Mouse (Mus musculus): ENCODE data around the gene Gosr1. TPM values are rescaled to one million over a fixed set of nuclear protein-coding genes. Genes with fewer than 3 reads are reported as not detected.
A peak's percentile ranks its signal among the peaks of the same experiment; 100 is the strongest.

The Gosr1 gene
- polyA plus RNA-seq, 1 experiment from 2014 or later = 23.6 TPM

GRCm38 (mm10) chr11:76723911-76724310 lies 39.5 kb downstream of the Gosr1 start:
- 83% methylated on average over 8 of the region's 8 CpGs for WGBS (ENCODE audit: insufficient replicate concordance)

GRCm38 (mm10) chr11:76717000-76717399 lies 46.4 kb downstream of the Gosr1 start:
- no peak overlapping the region for H3K4me3 ChIP-seq (ENCODE audit: low read depth, low read length)
- no peaks in the 10 kb centered on the region for H3K27me3 ChIP-seq (ENCODE audit: control insufficient read depth, insufficient read depth, low read length)
- 72% methylated on average over 4 of the region's 4 CpGs for WGBS (ENCODE audit: insufficient replicate concordance)

More at GRCm38 (mm10) chr11:76723911-76724310, 39.5 kb downstream of the Gosr1 start:
- no peaks in the 10 kb centered on the region for H3K9me3 ChIP-seq (replicated peaks; ENCODE audit: control insufficient read depth, low read length)
- H3K27ac ChIP-seq (ENCODE audit: low read depth, low read length) = no peak overlapping the region
- no peak overlapping the region for H3K9ac ChIP-seq (ENCODE audit: low read depth, low read length)
- no peak overlapping the region for H3K4me2 ChIP-seq
- peaks cover 2% of the 10 kb centered on the region; the same call in 1 of the 2 replicates for H3K36me3 ChIP-seq (ENCODE audit: control insufficient read depth, insufficient read depth, low read length)
- no peaks in the 10 kb centered on the region for H3K4me1 ChIP-seq (ENCODE audit: control insufficient read depth, insufficient read depth, low read length)
- ATAC-seq (replicated peaks; ENCODE audit: insufficient number of reproducible peaks, low FRiP score, low TSS enrichment) = no peak
- H3K4me3 ChIP-seq (ENCODE audit: low read depth, low read length) = no peak overlapping the region
- no peaks in the 10 kb centered on the region for H3K27me3 ChIP-seq (ENCODE audit: control insufficient read depth, insufficient read depth, low read length)

GRCm38 (mm10) chr11:76709625-76710452 lies 53.5 kb downstream of the Gosr1 start:
- ATAC-seq (replicated peaks; ENCODE audit: insufficient number of reproducible peaks, low FRiP score, low TSS enrichment) = no peak
- H3K4me2 ChIP-seq = peak overlapping the region; percentile 6; the same call in 1 of the 2 replicates
- 31% methylated on average over 14 of the region's 17 CpGs for WGBS (ENCODE audit: insufficient replicate concordance)

More at GRCm38 (mm10) chr11:76717000-76717399, 46.4 kb downstream of the Gosr1 start:
- Histone ChIP-seq H3K9me3 (replicated peaks; ENCODE audit: control insufficient read depth, low read length) (no peaks in the 10 kb centered on the region), H3K27ac (ENCODE audit: low read depth, low read length) (no peak overlapping the region), H3K4me1 (ENCODE audit: control insufficient read depth, insufficient read depth, low read length) (no peaks in the 10 kb centered on the region), H3K36me3 (ENCODE audit: control insufficient read depth, insufficient read depth, low read length) (no peaks in the 10 kb centered on the region), H3K4me2 (no peak overlapping the region), H3K9ac (ENCODE audit: low read depth, low read length) (no peak overlapping the region)
- no peak for ATAC-seq (replicated peaks; ENCODE audit: insufficient number of reproducible peaks, low FRiP score, low TSS enrichment)

DNA sequence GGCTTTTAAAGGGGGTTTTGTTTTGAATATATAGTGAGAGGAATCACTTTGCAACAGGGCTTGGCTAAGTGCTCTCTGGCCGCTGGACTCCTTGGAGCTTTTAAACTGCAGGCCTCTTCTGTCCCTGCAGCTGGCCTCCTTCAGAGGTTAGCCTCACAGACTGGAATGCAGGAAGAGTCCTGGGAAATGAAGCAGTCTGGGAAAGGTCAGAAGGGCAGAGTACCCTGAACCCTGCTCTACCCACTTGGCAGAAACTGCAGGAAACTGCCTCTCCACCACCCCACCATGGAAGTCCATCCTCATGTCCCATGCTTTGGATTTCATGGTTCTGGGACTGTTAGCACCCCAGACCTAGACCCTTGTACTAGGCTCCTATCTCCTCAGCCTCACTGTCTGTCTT lies 54.5 kb downstream of the Gosr1 start:
- Histone ChIP-seq H3K9ac (ENCODE audit: low read depth, low read length) (no peak overlapping the region), H3K36me3 (ENCODE audit: control insufficient read depth, insufficient read depth, low read length) (no peaks in the 10 kb centered on the region), H3K4me2 (no peak overlapping the region), H3K4me1 (ENCODE audit: control insufficient read depth, insufficient read depth, low read length) (peaks cover 3% of the 10 kb centered on the region; the same call in 1 of the 2 replicates), H3K4me3 (ENCODE audit: low read depth, low read length) (no peak overlapping the region), H3K27me3 (ENCODE audit: control insufficient read depth, insufficient read depth, low read length) (no peaks in the 10 kb centered on the region), H3K27ac (ENCODE audit: low read depth, low read length) (no peak overlapping the region), H3K9me3 (replicated peaks; ENCODE audit: control insufficient read depth, low read length) (no peaks in the 10 kb centered on the region)
- WGBS (ENCODE audit: insufficient replicate concordance) = 38% methylated on average over 1 of the region's 1 CpGs
- no peak for ATAC-seq (replicated peaks; ENCODE audit: insufficient number of reproducible peaks, low FRiP score, low TSS enrichment)

More at GRCm38 (mm10) chr11:76709625-76710452, 53.5 kb downstream of the Gosr1 start:
- H3K4me1 ChIP-seq (ENCODE audit: control insufficient read depth, insufficient read depth, low read length) = peaks cover 3% of the 10 kb centered on the region; the same call in 1 of the 2 replicates
- H3K27ac ChIP-seq (ENCODE audit: low read depth, low read length) = no peak overlapping the region
- H3K27me3 ChIP-seq (ENCODE audit: control insufficient read depth, insufficient read depth, low read length) = no peaks in the 10 kb centered on the region
- no peaks in the 10 kb centered on the region for H3K9me3 ChIP-seq (replicated peaks; ENCODE audit: control insufficient read depth, low read length)
- H3K36me3 ChIP-seq (ENCODE audit: control insufficient read depth, insufficient read depth, low read length) = no peaks in the 10 kb centered on the region
- no peak overlapping the region for H3K9ac ChIP-seq (ENCODE audit: low read depth, low read length)
- H3K4me3 ChIP-seq (ENCODE audit: low read depth, low read length) = no peak overlapping the region

GRCm38 (mm10) chr11:76708066-76708465 lies 55.3 kb downstream of the Gosr1 start:
- ATAC-seq (replicated peaks; ENCODE audit: insufficient number of reproducible peaks, low FRiP score, low TSS enrichment) = no peak
- no peak overlapping the region for H3K4me3 ChIP-seq (ENCODE audit: low read depth, low read length)
- H3K36me3 ChIP-seq (ENCODE audit: control insufficient read depth, insufficient read depth, low read length) = no peaks in the 10 kb centered on the region
- H3K9ac ChIP-seq (ENCODE audit: low read depth, low read length) = no peak overlapping the region
- 89% methylated on average over 1 of the region's 1 CpGs for WGBS (ENCODE audit: insufficient replicate concordance)
- no peak overlapping the region for H3K4me2 ChIP-seq
- H3K27ac ChIP-seq (ENCODE audit: low read depth, low read length) = no peak overlapping the region
- H3K27me3 ChIP-seq (ENCODE audit: control insufficient read depth, insufficient read depth, low read length) = no peaks in the 10 kb centered on the region
- H3K4me1 ChIP-seq (ENCODE audit: control insufficient read depth, insufficient read depth, low read length) = peaks cover 3% of the 10 kb centered on the region; the same call in 1 of the 2 replicates
- no peaks in the 10 kb centered on the region for H3K9me3 ChIP-seq (replicated peaks; ENCODE audit: control insufficient read depth, low read length)

- no peak overlapping the region for H3K4me3 ChIP-seq (ENCODE audit: low read depth, low read length)
- H3K4me1 ChIP-seq (ENCODE audit: control insufficient read depth, insufficient read depth, low read length) = peaks cover 3% of the 10 kb centered on the region; the same call in 1 of the 2 replicates
- no peaks in the 10 kb centered on the region for H3K9me3 ChIP-seq (replicated peaks; ENCODE audit: control insufficient read depth, low read length)
- H3K27me3 ChIP-seq (ENCODE audit: control insufficient read depth, insufficient read depth, low read length) = no peaks in the 10 kb centered on the region
- H3K27ac ChIP-seq (ENCODE audit: low read depth, low read length) = no peak overlapping the region
- ATAC-seq (replicated peaks; ENCODE audit: insufficient number of reproducible peaks, low FRiP score, low TSS enrichment) = no peak
- H3K36me3 ChIP-seq (ENCODE audit: control insufficient read depth, insufficient read depth, low read length) = no peaks in the 10 kb centered on the region
- no peak overlapping the region for H3K9ac ChIP-seq (ENCODE audit: low read depth, low read length)
- 76% methylated on average over 3 of the region's 3 CpGs for WGBS (ENCODE audit: insufficient replicate concordance)
- H3K4me2 ChIP-seq = no peak overlapping the region
Measured at GRCm38 (mm10) chr11:76707656-76708055, 55.7 kb downstream of the Gosr1 start.

- Histone ChIP-seq H3K4me2 (peak overlapping the region; percentile 45), H3K4me1 (ENCODE audit: control insufficient read depth, insufficient read depth, low read length) (no peaks in the 10 kb centered on the region; the same call in 1 of the 2 replicates), H3K9ac (ENCODE audit: low read depth, low read length) (no peak overlapping the region), H3K36me3 (ENCODE audit: control insufficient read depth, insufficient read depth, low read length) (no peaks in the 10 kb centered on the region), H3K27me3 (ENCODE audit: control insufficient read depth, insufficient read depth, low read length) (no peaks in the 10 kb centered on the region), H3K27ac (ENCODE audit: low read depth, low read length) (no peak overlapping the region), H3K9me3 (replicated peaks; ENCODE audit: control insufficient read depth, low read length) (no peaks in the 10 kb centered on the region), H3K4me3 (ENCODE audit: low read depth, low read length) (no peak overlapping the region)
- no peak for ATAC-seq (replicated peaks; ENCODE audit: insufficient number of reproducible peaks, low FRiP score, low TSS enrichment)
- 39% methylated on average over 8 of the region's 9 CpGs for WGBS (ENCODE audit: insufficient replicate concordance)
Measured at GRCm38 (mm10) chr11:76699626-76700025, 63.8 kb downstream of the Gosr1 start.

DNA sequence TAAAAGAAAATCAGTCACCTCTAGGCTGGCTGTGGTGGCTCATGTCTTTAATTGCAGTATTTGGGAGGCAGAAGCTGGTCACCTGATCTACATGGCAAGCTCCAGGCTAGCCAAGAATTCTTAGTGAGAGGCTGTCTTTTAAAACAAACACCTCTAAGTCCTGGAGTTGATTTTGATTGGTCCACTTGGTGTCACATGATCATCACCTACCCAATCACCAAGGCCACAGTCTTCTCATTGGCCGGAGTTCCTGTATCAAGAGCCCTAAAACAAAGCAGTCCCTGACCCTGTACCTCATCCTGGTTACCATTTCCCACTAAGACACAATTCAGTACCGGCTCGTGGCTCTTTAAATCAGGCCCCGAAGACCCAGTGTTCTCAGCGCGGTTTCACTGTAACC lies 67.6 kb downstream of the Gosr1 start:
- WGBS (ENCODE audit: insufficient replicate concordance) = 48% methylated on average over 6 of the region's 6 CpGs
- H3K27ac ChIP-seq (ENCODE audit: low read depth, low read length) = no peak overlapping the region

More for the DNA sequence above, 67.6 kb downstream of the Gosr1 start:
- Histone ChIP-seq H3K36me3 (ENCODE audit: control insufficient read depth, insufficient read depth, low read length) (no peaks in the 10 kb centered on the region), H3K9me3 (replicated peaks; ENCODE audit: control insufficient read depth, low read length) (no peaks in the 10 kb centered on the region), H3K4me1 (ENCODE audit: control insufficient read depth, insufficient read depth, low read length) (no peaks in the 10 kb centered on the region; the same call in 1 of the 2 replicates), H3K4me3 (ENCODE audit: low read depth, low read length) (no peak overlapping the region), H3K27me3 (ENCODE audit: control insufficient read depth, insufficient read depth, low read length) (0 out of 2 replicates have a peak, but pooled peaks cover 2% of the 10 kb centered on the region), H3K4me2 (no peak overlapping the region), H3K9ac (ENCODE audit: low read depth, low read length) (no peak overlapping the region)
- ATAC-seq (replicated peaks; ENCODE audit: insufficient number of reproducible peaks, low FRiP score, low TSS enrichment) = no peak

All from heart, embryonic 11.5 days (tissue).